Mouse (Mus musculus) CH12.LX (cell line): ENCODE data around the gene Gm21961. TPM values are rescaled to one million over a fixed set of nuclear protein-coding genes. Genes with fewer than 3 reads are reported as not detected.

Source experiments
- DNase-seq: peaks from one replicate; pipeline ENCODE4 v3.0.0-alpha.2; 2013; ENCODE audit errors: extremely low read depth
- H3K27ac ChIP-seq: 2 replicates; pipeline ENCODE4 v1.5.1; 2012; ENCODE audit warnings: low read depth, mild to moderate bottlenecking, control low read depth, moderate library complexity; ENCODE audit not compliant: insufficient read depth
- H3K27me3 ChIP-seq: replicated peaks from 2 replicates; pipeline ENCODE3; 2012; ENCODE audit warnings: inconsistent platforms
- H3K36me3 ChIP-seq, 2 experiments: replicated peaks in 1 of 2; 2 replicates each; pipeline versions ENCODE3 to v1.6.1; 2012; ENCODE audit warnings: inconsistent platforms in 1 of 2, low read length in 1 of 2, mild to moderate bottlenecking in 1 of 2, mixed read lengths in 1 of 2, moderate library complexity in 1 of 2; ENCODE audit not compliant: control insufficient read depth in 1 of 2, insufficient read depth in 1 of 2
- H3K4me1 ChIP-seq, 2 experiments: 2 replicates each; pipeline ENCODE4 v1.6.1; 2012; ENCODE audit warnings: inconsistent platforms in 1 of 2, moderate library complexity in 1 of 2; ENCODE audit not compliant: insufficient read depth in 2 of 2, control insufficient read depth in 1 of 2
- H3K4me2 ChIP-seq: 2 replicates; pipeline ENCODE4 v1.6.1; 2012; ENCODE audit warnings: low read depth, mild to moderate bottlenecking, control low read depth; ENCODE audit not compliant: poor library complexity, insufficient read depth, severe bottlenecking
- H3K4me3 ChIP-seq, 3 experiments: fragments of 150-350 bp in 1 of 3; sonication (generic) in 1 of 3; replicated peaks in 1 of 3; 2 replicates each; pipeline versions ENCODE3 to v1.5.1; 2011 to 2012; ENCODE audit warnings: low read depth in 2 of 3, low read length in 2 of 3, mild to moderate bottlenecking in 2 of 3, moderate library complexity in 2 of 3, control low read depth in 1 of 3, improper control_type of control experiment in 1 of 3, inconsistent platforms in 1 of 3, mixed read lengths in 1 of 3; ENCODE audit not compliant: poor library complexity in 1 of 3
- H3K79me2 ChIP-seq: replicated peaks from 2 replicates; pipeline ENCODE4 v1.6.1; 2012; ENCODE audit warnings: mild to moderate bottlenecking, moderate library complexity; ENCODE audit not compliant: control insufficient read depth, poor library complexity, insufficient read depth, severe bottlenecking; ENCODE audit errors: extremely low read depth
- H3K9ac ChIP-seq: 2 replicates; pipeline ENCODE4 v1.6.1; 2012; ENCODE audit warnings: low read depth, mild to moderate bottlenecking, control low read depth, moderate library complexity; ENCODE audit not compliant: insufficient read depth
- H3K9me3 ChIP-seq: replicated peaks from 2 replicates; pipeline ENCODE3; 2012; ENCODE audit warnings: low read length, inconsistent platforms, mixed read lengths
- BHLHE40 ChIP-seq: IDR thresholded peaks from 2 replicates; pipeline ENCODE4 v1.6.1; 2011; ENCODE audit warnings: mild to moderate bottlenecking, low read depth, low read length, improper control_type of control experiment
- CHD2 ChIP-seq: IDR thresholded peaks from 2 replicates; pipeline ENCODE4 v1.6.1; 2011; ENCODE audit warnings: low read length, improper control_type of control experiment
- CTCF ChIP-seq, 2 experiments: IDR thresholded peaks in 1 of 2; conservative IDR thresholded peaks in 1 of 2; 2 replicates each; pipeline ENCODE4 v1.5.1; 2011 to 2012; ENCODE audit warnings: low read depth in 2 of 2, low read length in 2 of 2, improper control_type of control experiment in 1 of 2, inconsistent platforms in 1 of 2, mild to moderate bottlenecking in 1 of 2, moderate library complexity in 1 of 2
- ELF1 ChIP-seq: IDR thresholded peaks from 2 replicates; pipeline ENCODE4 v1.6.1; 2014; ENCODE audit warnings: low read depth, mild to moderate bottlenecking, inconsistent platforms, low read length, improper control_type of control experiment
- EP300 ChIP-seq: IDR thresholded peaks from 2 replicates; pipeline ENCODE4 v1.6.1; 2011; ENCODE audit warnings: low read length, improper control_type of control experiment
- GABPA ChIP-seq: IDR thresholded peaks from 2 replicates; pipeline ENCODE4 v1.6.1; 2012; ENCODE audit warnings: low read depth, low read length, improper control_type of control experiment, inconsistent platforms; ENCODE audit not compliant: insufficient replicate concordance
- HCFC1 ChIP-seq: IDR thresholded peaks from 2 replicates; pipeline ENCODE4 v1.6.1; 2012; ENCODE audit warnings: low read depth, mild to moderate bottlenecking, inconsistent platforms, low read length, improper control_type of control experiment
- JUN ChIP-seq: IDR thresholded peaks from 2 replicates; pipeline ENCODE4 v1.6.1; 2011; ENCODE audit warnings: low read depth, mild to moderate bottlenecking, low read length, improper control_type of control experiment, moderate library complexity; ENCODE audit not compliant: insufficient read depth
- JUND ChIP-seq: conservative IDR thresholded peaks from 2 replicates; pipeline ENCODE4 v1.6.1; 2011; ENCODE audit warnings: low read depth, low read length, improper control_type of control experiment
- KAT2A ChIP-seq: IDR thresholded peaks from 2 replicates; pipeline ENCODE4 v1.6.1; 2012; ENCODE audit warnings: low read length, improper control_type of control experiment, inconsistent platforms; ENCODE audit not compliant: insufficient replicate concordance
- MAX ChIP-seq: IDR thresholded peaks from 2 replicates; pipeline ENCODE4 v1.6.1; 2011; ENCODE audit warnings: low read length, improper control_type of control experiment
- MAZ ChIP-seq: IDR thresholded peaks from 2 replicates; pipeline ENCODE4 v1.6.1; 2012; ENCODE audit warnings: low read depth, mild to moderate bottlenecking, inconsistent platforms, low read length, improper control_type of control experiment, moderate library complexity
- MXI1 ChIP-seq: IDR thresholded peaks from 2 replicates; pipeline ENCODE4 v1.6.1; 2011; ENCODE audit warnings: mild to moderate bottlenecking, low read depth, low read length, improper control_type of control experiment
- MYC ChIP-seq: IDR thresholded peaks from 2 replicates; pipeline ENCODE4 v1.6.1; 2011; ENCODE audit warnings: low read depth, mild to moderate bottlenecking, improper control_type of control experiment, low read length
- NRF1 ChIP-seq: IDR thresholded peaks from 2 replicates; pipeline ENCODE4 v1.6.1; 2014; ENCODE audit warnings: low read depth, mild to moderate bottlenecking, inconsistent platforms, low read length, improper control_type of control experiment, moderate library complexity
- PAX5 ChIP-seq: IDR thresholded peaks from 2 replicates; pipeline ENCODE4 v1.6.1; 2012; ENCODE audit warnings: low read length, inconsistent platforms, mixed read lengths
- POLR2A ChIP-seq: IDR thresholded peaks from 2 replicates; pipeline ENCODE4 v1.6.1; 2011; ENCODE audit warnings: low read depth, mild to moderate bottlenecking, improper control_type of control experiment, low read length
- SMC3 ChIP-seq: IDR thresholded peaks from 2 replicates; pipeline ENCODE4 v1.6.1; 2011; ENCODE audit warnings: low read depth, low read length, improper control_type of control experiment
- TBP ChIP-seq: conservative IDR thresholded peaks from 2 replicates; pipeline ENCODE4 v1.6.1; 2011; ENCODE audit warnings: low read depth, low read length, improper control_type of control experiment
- TCF12 ChIP-seq: IDR thresholded peaks from 2 replicates; pipeline ENCODE4 v1.6.1; 2014; ENCODE audit warnings: low read depth, mild to moderate bottlenecking, inconsistent platforms, low read length, improper control_type of control experiment
- UBTF ChIP-seq: IDR thresholded peaks from 2 replicates; pipeline ENCODE4 v1.6.1; 2012; ENCODE audit warnings: low read depth, mild to moderate bottlenecking, inconsistent platforms, low read length, improper control_type of control experiment, moderate library complexity
- USF1 ChIP-seq: IDR thresholded peaks from 2 replicates; pipeline ENCODE4 v1.6.1; 2014; ENCODE audit warnings: low read depth, mild to moderate bottlenecking, inconsistent platforms, low read length, improper control_type of control experiment
- ZKSCAN1 ChIP-seq: IDR thresholded peaks from 2 replicates; pipeline ENCODE4 v1.6.1; 2012; ENCODE audit warnings: low read depth, inconsistent platforms, low read length, improper control_type of control experiment, borderline replicate concordance
- ZMIZ1 ChIP-seq: IDR thresholded peaks from 2 replicates; pipeline ENCODE4 v1.6.1; 2012; ENCODE audit warnings: low read depth, mild to moderate bottlenecking, inconsistent platforms, low read length, improper control_type of control experiment
- dilution Hi-C: fragments of 300-500 bp; cut with MboI; formaldehyde crosslinking; loops from 2 replicates; pipeline ENCODE4 v1.14.3; 2020; ENCODE audit warnings: low sequenced_read_pairs; ENCODE audit not compliant: extremely low pct_unique_long_range_greater_than_20kb, extremely low pct_ligation_motif_present
- in situ Hi-C: fragments of 300-500 bp; cut with MboI; formaldehyde crosslinking; loops from 3 replicates; pipeline ENCODE4 v1.14.3; 2019; ENCODE audit warnings: low sequenced_read_pairs, low pct_ligation_motif_present, low pct_unique_long_range_greater_than_20kb, mixed read lengths
- polyA plus RNA-seq: library from polyadenylated mRNA; unstranded; fragments of >175 nt; gene quantifications from 2 replicates; pipeline ENCODE4 v1.2.1, GENCODE M21; 2012; ENCODE audit warnings: low read depth; ENCODE audit not compliant: insufficient read length
- total RNA-seq, 2 experiments: library from RNA; depleted of rRNA; stranded (reverse); fragments of 300-350 nt in 1 of 2; fragments of >200 nt in 1 of 2; gene quantifications; 2 replicates each; pipeline ENCODE4 v1.2.3; 2012 to 2014

Gene Gm21961
- total and polyA plus RNA-seq, 3 experiments = not detected

- in situ Hi-C loops (no loop called here), dilution Hi-C loops (no loop called here)
- no peak overlapping the region for H3K4me3 ChIP-seq
- no peak overlapping the region for H3K27ac ChIP-seq
- H3K79me2 ChIP-seq = no peaks in the 10 kb centered on the region
- DNase-seq = no peak
- no peaks in the 10 kb centered on the region for H3K36me3 ChIP-seq
- no peak overlapping the region for H3K4me2 ChIP-seq
- H3K4me1 ChIP-seq = no peaks in the 10 kb centered on the region
- no peak overlapping the region for H3K9ac ChIP-seq
- no peaks in the 10 kb centered on the region for H3K9me3 ChIP-seq
- H3K27me3 ChIP-seq = no peaks in the 10 kb centered on the region
- TF ChIP-seq EP300 (no peak), TCF12 (no peak), MAX (no peak), UBTF (no peak), TBP (no peak), ZKSCAN1 (no peak)
These were observed 20.2 kb downstream of the Gm21961 start for GRCm38 (mm10) chr15:64994498-64994897.

DNA sequence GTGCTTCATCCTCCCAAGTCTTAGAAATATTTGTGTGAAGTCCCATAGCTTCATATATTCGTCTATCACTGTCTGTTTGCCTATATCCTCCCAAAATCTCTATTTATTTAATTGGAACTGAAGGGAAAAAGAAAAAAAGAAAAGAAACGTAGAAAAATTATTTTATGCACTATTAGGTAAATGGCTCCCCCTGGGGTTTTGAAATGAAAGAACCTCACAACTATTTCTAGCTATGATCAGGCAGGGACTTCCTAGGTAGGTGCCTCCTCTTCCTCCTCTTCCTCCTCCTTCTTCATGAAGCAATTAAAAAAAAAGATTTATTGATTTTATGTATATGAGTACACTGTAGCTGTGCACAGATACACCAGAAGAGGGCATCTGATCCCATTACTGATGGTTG lies 34.7 kb downstream of the Gm21961 start:
- dilution Hi-C loops = no loop called here
- Histone ChIP-seq H3K27me3 (no peaks in the 10 kb centered on the region), H3K4me1 (no peaks in the 10 kb centered on the region), H3K79me2 (no peaks in the 10 kb centered on the region), H3K9me3 (no peaks in the 10 kb centered on the region), H3K36me3 (no peaks in the 10 kb centered on the region), H3K4me3 (no peak overlapping the region), H3K9ac (no peak overlapping the region), H3K4me2 (no peak overlapping the region), H3K27ac (no peak overlapping the region)
- in situ Hi-C loops = no loop called here
- no peak for DNase-seq
- TF ChIP-seq TCF12 = no peak

DNA sequence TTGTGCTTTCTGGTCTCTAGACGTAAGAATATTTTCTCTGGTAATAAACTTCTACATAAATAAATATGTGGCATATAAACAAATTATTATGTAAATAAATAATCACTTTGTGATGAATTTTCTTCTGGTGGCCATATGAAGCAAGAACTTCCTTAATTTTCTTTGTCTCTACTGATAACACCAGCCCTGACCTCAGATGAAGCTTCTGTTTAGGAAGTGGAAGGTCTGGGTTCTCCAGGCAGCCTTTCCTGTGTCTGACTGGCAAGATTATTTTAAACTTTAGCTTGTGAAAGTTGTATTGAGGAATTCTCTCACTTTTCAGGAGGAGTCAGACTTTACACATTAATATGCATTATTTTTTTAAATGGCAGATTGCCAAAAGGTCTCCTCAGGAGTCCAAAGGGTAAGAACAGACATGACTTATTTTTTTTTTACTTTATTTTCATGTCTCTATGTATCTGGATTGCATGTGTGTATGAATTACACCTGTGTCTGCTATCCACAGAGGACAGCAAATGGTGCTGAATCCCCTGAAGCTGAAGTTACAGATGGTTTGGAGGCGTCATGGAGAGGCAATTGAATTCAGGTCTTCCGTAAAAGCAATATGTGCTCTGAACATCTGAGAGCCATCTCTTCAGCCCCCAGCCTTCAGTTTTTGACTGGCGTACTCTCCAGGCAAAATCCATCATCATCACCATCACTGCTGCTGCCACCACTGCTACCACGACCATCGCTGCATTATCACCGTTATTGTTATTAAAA lies 38.5 kb downstream of the Gm21961 start:
- DNase-seq = no peak
- Histone ChIP-seq H3K27ac (no peak overlapping the region), H3K36me3 (no peaks in the 10 kb centered on the region), H3K27me3 (no peaks in the 10 kb centered on the region), H3K4me3 (no peak overlapping the region), H3K4me2 (no peak overlapping the region)
- dilution Hi-C loops = no loop called here
- TF ChIP-seq MXI1 (no peak), MYC (no peak), HCFC1 (no peak), CHD2 (no peak), ZMIZ1 (no peak), KAT2A (no peak), USF1 (no peak), POLR2A (no peak), PAX5 (no peak), BHLHE40 (no peak), ELF1 (no peak), CTCF (conservative IDR thresholded peaks at IDR 0.05 in 1 of 2, IDR thresholded peaks at IDR 0.05 in 1 of 2; ENCODE audit: low read depth in 2 of 2, low read length in 2 of 2) (no peak), UBTF (no peak), MAZ (no peak), JUND (no peak), NRF1 (no peak), GABPA (no peak), JUN (no peak), SMC3 (no peak), EP300 (no peak)
- TF ChIP-seq, all 38 proteins: peak for 0
- no peaks in the 10 kb centered on the region for H3K4me1 ChIP-seq
- H3K79me2 ChIP-seq = no peaks in the 10 kb centered on the region
- in situ Hi-C loops = no loop called here
- H3K9ac ChIP-seq = no peak overlapping the region
- no peaks in the 10 kb centered on the region for H3K9me3 ChIP-seq
